Mouse (Mus musculus) heart, embryonic 10.5 days (tissue): ENCODE measurements around the gene Misp. TPM values are rescaled to one million over a fixed set of nuclear protein-coding genes. Genes with fewer than 3 reads are reported as not detected.
A peak's percentile ranks its signal among the peaks of the same experiment; 100 is the strongest.

ENCODE experiments used
- DNase-seq: peaks from one replicate; pipeline ENCODE4 v3.0.0-alpha.2; 2017; ENCODE audit warnings: low spot score
- H3K27ac ChIP-seq: fragments of 300-500 bp; sonication (generic); 2 replicates; pipeline ENCODE4 v1.5.1; 2016; ENCODE audit warnings: mild to moderate bottlenecking
- H3K27me3 ChIP-seq: fragments of 300-500 bp; sonication (generic); 2 replicates; pipeline ENCODE4 v1.6.1; 2016; ENCODE audit warnings: mild to moderate bottlenecking; ENCODE audit not compliant: poor library complexity, insufficient read depth, severe bottlenecking
- H3K36me3 ChIP-seq: fragments of 300-500 bp; sonication (generic); 2 replicates; pipeline ENCODE4 v1.6.1; 2016; ENCODE audit warnings: mild to moderate bottlenecking, moderate library complexity
- H3K4me1 ChIP-seq: fragments of 300-500 bp; sonication (generic); 2 replicates; pipeline ENCODE4 v1.6.1; 2016; ENCODE audit warnings: mild to moderate bottlenecking
- H3K4me3 ChIP-seq: fragments of 300-500 bp; sonication (generic); 2 replicates; pipeline ENCODE4 v1.5.1; 2016; ENCODE audit warnings: mild to moderate bottlenecking, moderate library complexity
- H3K9me3 ChIP-seq: fragments of 300-500 bp; sonication (generic); 2 replicates; pipeline ENCODE4 v1.6.1; 2016; ENCODE audit warnings: mild to moderate bottlenecking, moderate library complexity
- WGBS: fragments of 180-500 bp; shearing (Covaris S2); methylation state at CpG from one replicate; pipeline ENCODE4 v1.1.7; 2016; 5-methylcytosine and 5-hydroxymethylcytosine counted together
- polyA plus RNA-seq: library from polyadenylated mRNA; unstranded; fragments of >200 nt; fragmentation: Nextera tagmentation; extraction: Ambion mirVana; gene quantifications from 2 replicates; pipeline ENCODE4 v1.2.1, GENCODE M21; 2016

The Misp gene
- polyA plus RNA-seq, 1 experiment from 2014 or later, result 0.82 TPM

DNA sequence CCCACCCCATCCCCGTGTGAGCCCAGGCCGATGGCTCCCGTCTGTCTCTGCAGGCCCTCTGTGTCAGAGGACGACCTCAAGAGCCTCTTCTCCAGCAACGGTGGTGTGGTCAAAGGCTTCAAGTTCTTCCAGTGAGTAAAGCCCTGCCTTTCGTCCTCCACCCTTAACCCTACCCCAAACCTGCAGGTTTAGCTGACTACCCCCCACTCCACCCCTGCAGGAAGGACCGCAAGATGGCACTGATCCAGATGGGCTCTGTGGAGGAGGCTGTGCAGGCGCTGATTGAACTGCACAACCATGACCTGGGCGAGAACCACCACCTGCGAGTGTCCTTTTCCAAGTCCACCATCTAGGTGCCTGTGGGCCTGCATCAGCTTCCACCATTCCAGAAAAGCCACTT is 42.1 kb downstream of the Misp start:
- 81% methylated on average over 10 of the region's 10 CpGs for WGBS
- H3K27me3 ChIP-seq, result no peaks in the 10 kb centered on the region
- no peak overlapping the region for H3K27ac ChIP-seq
- H3K4me1 ChIP-seq, result peaks cover 54% of the 10 kb centered on the region
- H3K36me3 ChIP-seq, result peaks cover 93% of the 10 kb centered on the region
- DNase-seq, result no peak
- H3K9me3 ChIP-seq, result no peaks in the 10 kb centered on the region
- no peak overlapping the region for H3K4me3 ChIP-seq

DNA sequence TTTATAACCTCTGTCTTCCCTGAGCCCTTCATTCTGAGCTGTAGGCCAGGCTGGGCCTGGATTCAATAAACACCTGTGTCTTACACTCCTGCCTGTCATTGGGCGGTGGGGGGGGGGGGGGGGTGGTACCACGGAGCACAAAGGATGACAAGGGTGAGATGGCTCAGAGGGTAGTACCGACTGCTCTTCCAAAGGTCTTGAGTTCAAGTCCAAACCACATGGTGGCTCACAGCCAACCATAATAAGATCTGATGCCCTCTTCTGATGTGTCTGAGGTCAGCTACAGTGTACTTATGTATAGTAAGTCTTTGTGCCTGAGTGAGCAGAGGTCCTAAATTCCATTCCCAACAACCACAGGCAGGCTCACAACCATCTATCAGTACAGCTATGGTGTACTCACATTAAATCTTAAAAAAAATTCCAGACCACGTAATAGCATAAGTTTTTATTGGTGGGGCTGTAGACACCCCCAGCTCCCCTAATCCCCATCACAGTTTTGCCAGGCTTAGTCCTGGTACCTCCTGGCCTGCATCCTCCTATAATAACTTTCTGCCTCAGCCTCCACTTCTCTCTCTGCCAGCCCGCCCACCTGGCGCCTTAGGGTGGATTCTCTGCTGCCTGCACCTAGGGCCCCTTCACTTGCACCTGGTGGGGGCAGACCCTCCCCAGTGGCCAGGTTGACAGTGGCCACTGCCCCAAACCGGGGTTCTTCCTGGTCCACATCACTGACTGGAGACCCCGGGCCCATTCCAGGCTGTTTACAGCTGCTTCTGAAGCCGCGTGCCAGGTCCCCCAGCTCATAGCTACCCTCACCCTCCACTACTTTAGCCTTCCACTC is 43.8 kb downstream of the Misp start:
- H3K9me3 ChIP-seq, result no peaks in the 10 kb centered on the region
- H3K4me1 ChIP-seq, result peaks cover 39% of the 10 kb centered on the region
- WGBS, result 65% methylated on average over 10 of the region's 10 CpGs
- no peak for DNase-seq
- H3K27ac ChIP-seq, result 0 out of 2 replicates have a peak overlapping the region, but pooled peaks have one; percentile 2
- H3K27me3 ChIP-seq, result no peaks in the 10 kb centered on the region
- peak overlapping the region; percentile 15; the same call in 1 of the 2 replicates for H3K4me3 ChIP-seq
- H3K36me3 ChIP-seq, result peaks cover 80% of the 10 kb centered on the region

DNA sequence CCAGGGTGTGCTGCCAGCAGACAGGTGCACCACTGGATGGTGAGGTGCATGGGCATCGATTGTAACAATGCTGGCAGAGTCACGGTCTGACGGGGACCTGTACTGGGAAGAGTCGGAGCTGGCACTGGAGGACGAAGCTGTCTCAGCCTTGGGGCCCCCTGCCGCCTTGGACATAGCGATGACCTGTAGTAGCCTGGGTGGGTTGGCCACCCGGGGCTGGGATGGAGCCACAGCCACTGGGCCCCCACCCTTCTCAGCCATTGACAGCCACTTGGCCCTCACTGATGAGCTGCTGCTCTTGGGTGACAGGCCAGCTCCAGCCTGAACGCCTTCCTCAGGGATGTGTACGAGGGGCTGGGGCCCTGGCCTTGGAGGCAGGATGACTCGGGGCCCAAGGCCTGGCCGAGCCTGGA is 44.4 kb downstream of the Misp start:
- peaks cover 34% of the 10 kb centered on the region for H3K4me1 ChIP-seq
- H3K36me3 ChIP-seq, result peaks cover 74% of the 10 kb centered on the region
- 59% methylated on average over 12 of the region's 12 CpGs for WGBS
- no peaks in the 10 kb centered on the region for H3K27me3 ChIP-seq
- H3K9me3 ChIP-seq, result no peaks in the 10 kb centered on the region
- 0 out of 2 replicates have a peak overlapping the region, but pooled peaks have one; percentile 2 for H3K27ac ChIP-seq
- peak overlapping the region; percentile 15; the same call in 1 of the 2 replicates for H3K4me3 ChIP-seq
- no peak for DNase-seq

DNA sequence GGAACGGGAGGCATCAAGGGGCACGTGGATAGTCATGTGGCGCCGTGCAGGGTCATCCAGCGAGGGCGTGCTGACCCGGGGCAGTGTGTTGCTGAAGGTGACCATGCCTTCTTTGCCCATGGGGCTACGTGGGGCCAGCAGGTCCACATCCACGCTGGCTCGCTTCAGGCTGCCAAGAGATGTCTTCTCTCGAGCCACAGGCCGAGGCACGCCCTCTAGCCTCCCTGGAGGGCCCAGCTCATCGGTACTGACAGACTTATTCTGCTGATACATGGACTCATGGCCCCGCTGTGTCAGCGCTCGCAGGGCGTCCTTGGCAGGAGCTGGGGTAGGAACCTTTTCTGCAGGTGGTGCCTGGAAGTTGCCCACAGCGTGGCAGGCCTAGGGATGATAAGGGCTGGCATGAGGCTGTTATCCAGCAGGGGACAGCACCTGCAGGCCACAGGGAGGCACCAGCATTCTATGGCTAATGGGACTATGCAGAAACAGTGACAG is 45.1 kb downstream of the Misp start:
- Histone ChIP-seq H3K27ac (no peak overlapping the region), H3K9me3 (no peaks in the 10 kb centered on the region), H3K4me3 (no peak overlapping the region; the same call in 1 of the 2 replicates), H3K4me1 (peaks cover 28% of the 10 kb centered on the region), H3K27me3 (no peaks in the 10 kb centered on the region), H3K36me3 (peaks cover 67% of the 10 kb centered on the region)
- WGBS, result 70% methylated on average over 19 of the region's 19 CpGs
- DNase-seq, result no peak

DNA sequence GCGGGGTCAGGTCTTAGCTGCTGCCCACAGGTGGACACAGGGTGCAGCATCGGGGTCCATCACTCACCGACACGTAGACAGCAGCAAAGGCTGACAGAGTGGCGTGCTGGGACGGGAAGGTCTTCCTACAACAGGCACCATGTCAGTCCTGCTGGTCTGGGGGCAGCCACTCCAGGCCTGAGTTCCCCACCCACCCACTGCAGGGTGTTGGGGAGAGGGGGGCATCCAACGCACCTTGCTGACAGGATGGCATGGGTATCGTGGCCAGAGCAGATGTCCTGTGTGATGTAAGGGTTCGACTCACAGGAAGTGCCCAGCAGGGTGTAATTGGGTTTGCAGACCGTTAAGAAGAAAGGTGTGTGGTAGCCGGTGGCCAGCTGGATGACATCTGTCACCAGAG is 45.8 kb downstream of the Misp start:
- 75% methylated on average over 11 of the region's 11 CpGs for WGBS
- H3K4me3 ChIP-seq, result no peak overlapping the region
- no peaks in the 10 kb centered on the region for H3K9me3 ChIP-seq
- peaks cover 24% of the 10 kb centered on the region for H3K4me1 ChIP-seq
- DNase-seq, result no peak
- no peaks in the 10 kb centered on the region for H3K27me3 ChIP-seq
- H3K27ac ChIP-seq, result no peak overlapping the region
- peaks cover 66% of the 10 kb centered on the region for H3K36me3 ChIP-seq

DNA sequence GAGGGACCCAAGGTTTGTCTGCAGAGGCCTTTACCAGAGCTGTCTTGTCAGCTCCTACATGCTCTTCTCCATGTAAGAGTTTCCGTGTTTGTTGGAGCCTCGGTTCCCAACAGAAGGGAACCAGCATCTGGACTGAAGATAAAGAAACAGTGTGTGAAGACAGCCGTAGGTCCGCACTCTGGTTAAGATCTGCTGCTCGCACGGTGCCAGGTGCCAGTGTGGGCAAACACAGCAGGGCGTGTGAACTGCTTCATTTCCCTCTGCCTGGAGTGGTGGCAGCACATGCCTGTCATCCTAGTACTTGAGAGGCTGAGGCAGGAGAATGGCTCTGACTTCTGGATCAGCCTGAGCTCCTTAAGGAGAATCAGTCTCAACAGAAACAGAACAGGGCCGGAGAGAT is 51.1 kb downstream of the Misp start:
- Histone ChIP-seq H3K36me3 (peaks cover 18% of the 10 kb centered on the region), H3K4me1 (peaks cover 34% of the 10 kb centered on the region), H3K4me3 (no peak overlapping the region), H3K9me3 (no peaks in the 10 kb centered on the region), H3K27ac (no peak overlapping the region), H3K27me3 (peaks cover 12% of the 10 kb centered on the region; the same call in 1 of the 2 replicates)
- DNase-seq, result no peak
- 81% methylated on average over 8 of the region's 8 CpGs for WGBS

DNA sequence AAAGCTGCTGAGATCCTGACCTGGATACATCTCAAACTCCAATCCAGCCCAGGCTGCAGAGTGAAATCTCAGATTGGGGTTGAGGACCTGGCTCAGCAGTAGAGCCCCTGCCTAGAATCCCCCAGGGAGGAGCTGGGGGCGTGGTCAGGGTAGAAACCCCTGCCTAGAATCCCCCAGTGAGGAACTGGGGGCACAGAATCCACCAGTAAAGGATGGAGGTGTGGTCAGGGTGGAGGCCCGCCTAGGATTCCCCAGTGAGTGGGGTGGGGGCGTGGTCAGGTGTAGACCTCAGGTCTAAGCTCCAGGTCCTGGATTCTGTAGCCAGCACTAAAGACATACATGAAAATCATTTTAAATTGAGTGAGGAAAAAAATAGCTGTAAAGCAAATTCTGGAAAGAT is 52.1 kb downstream of the Misp start:
- Histone ChIP-seq H3K4me1 (peaks cover 34% of the 10 kb centered on the region), H3K27ac (no peak overlapping the region), H3K9me3 (no peaks in the 10 kb centered on the region), H3K4me3 (peak overlapping the region; percentile 71; the same call in 1 of the 2 replicates), H3K36me3 (peaks cover 12% of the 10 kb centered on the region), H3K27me3 (peaks cover 12% of the 10 kb centered on the region)
- 48% methylated on average over 3 of the region's 3 CpGs for WGBS
- DNase-seq, result no peak

DNA sequence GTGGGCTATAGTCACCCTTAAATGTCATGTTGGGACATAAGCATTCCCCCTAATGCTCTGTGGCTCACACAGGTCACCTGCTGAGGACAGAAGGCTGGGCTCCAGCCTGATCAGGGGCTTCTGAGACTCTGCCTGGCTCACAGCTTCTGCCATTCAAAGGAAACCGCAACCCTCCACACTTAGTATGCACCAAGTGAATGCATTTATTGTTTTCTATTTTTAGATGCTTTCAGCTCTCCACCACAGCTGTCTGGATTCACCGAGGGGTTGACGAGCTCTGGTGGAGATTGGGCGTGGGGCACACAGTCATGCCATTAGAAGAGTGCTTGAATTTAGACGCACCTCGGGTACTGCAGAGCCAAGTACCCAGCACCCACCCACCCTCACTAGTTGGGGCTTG is 52.5 kb downstream of the Misp start:
- Histone ChIP-seq H3K4me3 (peak overlapping the region; percentile 71), H3K27ac (0 out of 2 replicates have a peak overlapping the region, but pooled peaks have one; percentile 88), H3K36me3 (peaks cover 12% of the 10 kb centered on the region), H3K27me3 (peaks cover 12% of the 10 kb centered on the region), H3K4me1 (peaks cover 34% of the 10 kb centered on the region), H3K9me3 (no peaks in the 10 kb centered on the region)
- no peak for DNase-seq
- 15% methylated on average over 6 of the region's 6 CpGs for WGBS

DNA sequence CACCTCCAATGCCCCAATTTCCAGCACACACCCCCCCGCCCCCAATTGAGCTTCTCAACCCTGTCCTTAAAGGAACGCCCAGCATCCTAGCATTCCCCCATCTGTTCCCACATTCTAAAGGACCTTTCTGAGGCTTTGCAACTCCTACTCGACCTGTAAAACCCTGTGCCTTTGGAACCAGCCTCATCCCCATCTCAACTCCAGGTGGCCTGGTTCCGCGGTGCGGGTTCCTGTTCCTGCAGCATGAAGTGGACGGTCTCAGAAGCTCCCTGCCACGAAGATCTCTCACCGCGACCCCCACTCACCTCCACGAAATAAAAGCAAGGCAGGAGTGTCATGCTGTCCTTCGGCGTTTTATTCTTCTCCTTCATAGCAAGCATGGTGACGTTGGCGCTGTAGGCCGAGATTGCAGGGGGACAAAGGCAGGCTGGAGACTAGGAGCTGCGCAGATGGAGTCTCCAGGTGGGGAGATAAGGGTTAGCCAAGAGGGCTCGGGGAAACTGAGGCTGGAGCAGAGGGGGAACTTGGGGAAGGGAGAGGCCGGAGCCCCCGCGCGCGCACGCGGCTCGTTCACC is 53.0 kb downstream of the Misp start:
- Histone ChIP-seq H3K36me3 (peaks cover 12% of the 10 kb centered on the region), H3K27me3 (peaks cover 12% of the 10 kb centered on the region), H3K27ac (peak overlapping the region; percentile 88), H3K4me3 (peak overlapping the region; percentile 71), H3K4me1 (peaks cover 34% of the 10 kb centered on the region), H3K9me3 (no peaks in the 10 kb centered on the region)
- DNase-seq, result no peak
- 5% methylated on average over 26 of the region's 26 CpGs for WGBS

DNA sequence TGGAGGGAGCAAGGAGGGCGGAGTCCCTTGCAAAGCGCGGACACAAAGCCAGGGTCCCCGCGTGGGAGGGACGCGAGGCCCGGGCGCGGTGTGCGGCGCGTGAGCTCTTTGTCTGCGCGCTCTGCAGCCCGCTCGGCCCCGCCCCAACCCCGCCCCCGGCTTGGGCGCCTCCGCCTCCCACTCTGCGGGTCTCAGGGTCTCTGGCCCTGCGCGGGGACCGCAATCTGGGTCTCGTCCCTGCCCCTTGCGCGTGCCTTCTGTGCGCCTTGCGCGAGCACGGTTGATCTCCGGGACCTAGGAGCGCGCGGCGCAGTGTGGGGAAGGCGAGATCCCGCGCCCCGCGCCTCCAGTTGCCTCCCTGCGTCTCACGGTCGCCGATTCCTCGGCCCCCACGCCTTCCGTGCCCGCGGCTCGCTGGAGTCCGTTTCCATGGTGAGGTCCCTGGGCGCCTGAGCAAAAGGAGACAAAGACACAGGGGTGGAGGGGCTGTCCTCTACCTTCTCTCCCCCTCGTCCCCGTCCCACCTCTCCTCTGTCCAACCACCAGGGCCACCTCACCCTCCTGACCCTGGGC is 53.6 kb downstream of the Misp start, which contains the start of the genes Prtn3 and Plppr3:
Prtn3 (plus strand) TSS at position 187 of the 573 bp plus-strand sequence.
Plppr3 (minus strand) TSS at position 345 of the 573 bp plus-strand sequence.
- Histone ChIP-seq H3K27me3 (peaks cover 12% of the 10 kb centered on the region), H3K9me3 (no peaks in the 10 kb centered on the region), H3K36me3 (peaks cover 8% of the 10 kb centered on the region), H3K4me1 (peaks cover 37% of the 10 kb centered on the region), H3K27ac (peak within 1 kb of the TSS; percentile 88), H3K4me3 (peak within 1 kb of the TSS; percentile 71)
- DNase-seq, result no peak
- whole genome bisulfite sequencing, result under 1% methylated on average over 55 of the region's 57 CpGs

DNA sequence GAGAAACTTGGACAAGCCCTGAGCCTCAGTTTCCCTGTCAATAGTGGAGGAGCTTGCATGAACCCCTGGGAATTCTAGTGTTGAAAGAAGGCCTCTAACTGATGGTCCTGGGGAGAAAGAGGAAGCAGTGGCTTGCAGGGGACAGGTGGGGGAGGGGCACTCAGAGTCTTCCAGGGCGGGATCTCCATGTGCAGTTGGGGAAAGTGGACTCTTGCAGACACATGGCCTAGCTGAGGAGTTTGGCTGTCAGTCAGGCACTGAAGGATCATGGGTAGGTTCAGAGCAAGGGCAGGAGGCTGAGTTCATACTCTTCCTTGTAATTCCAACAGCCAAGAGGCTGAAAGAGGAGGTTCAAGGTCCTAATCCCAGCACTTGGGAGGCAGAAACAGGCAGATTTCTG is 56.4 kb downstream of the Misp start:
- no peak for DNase-seq
- H3K27me3 ChIP-seq, result peaks cover 32% of the 10 kb centered on the region
- no peaks in the 10 kb centered on the region for H3K9me3 ChIP-seq
- 0 out of 2 replicates have a peak overlapping the region, but pooled peaks have one; percentile 7 for H3K27ac ChIP-seq
- 32% methylated on average over 1 of the region's 1 CpGs for WGBS
- no peaks in the 10 kb centered on the region for H3K36me3 ChIP-seq
- H3K4me1 ChIP-seq, result peaks cover 64% of the 10 kb centered on the region
- H3K4me3 ChIP-seq, result no peak overlapping the region

DNA sequence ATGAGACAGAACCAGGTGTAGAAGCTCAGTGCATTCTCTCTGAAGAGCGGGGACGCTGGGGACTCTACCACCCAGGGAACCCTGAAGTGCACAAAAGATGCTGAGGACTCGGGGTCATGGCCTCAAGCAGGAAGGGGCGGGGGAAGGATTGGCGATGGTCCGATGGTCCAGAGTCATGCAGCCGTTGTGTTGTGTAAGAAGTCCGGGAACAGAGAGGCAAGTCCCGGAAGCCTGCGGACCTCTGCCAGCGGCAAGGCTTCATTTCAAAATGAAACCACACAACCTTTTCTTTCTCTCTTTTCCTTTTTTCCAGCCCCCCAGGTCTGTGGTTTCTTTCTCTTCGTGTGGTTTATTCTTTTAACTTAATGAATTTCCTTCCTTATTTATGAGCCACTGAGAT is 57.0 kb downstream of the Misp start:
- DNase-seq, result no peak
- peaks cover 38% of the 10 kb centered on the region for H3K27me3 ChIP-seq
- 59% methylated on average over 12 of the region's 12 CpGs for WGBS
- no peak overlapping the region for H3K4me3 ChIP-seq
- no peak overlapping the region for H3K27ac ChIP-seq
- no peaks in the 10 kb centered on the region for H3K36me3 ChIP-seq
- no peaks in the 10 kb centered on the region for H3K9me3 ChIP-seq
- peaks cover 67% of the 10 kb centered on the region for H3K4me1 ChIP-seq

DNA sequence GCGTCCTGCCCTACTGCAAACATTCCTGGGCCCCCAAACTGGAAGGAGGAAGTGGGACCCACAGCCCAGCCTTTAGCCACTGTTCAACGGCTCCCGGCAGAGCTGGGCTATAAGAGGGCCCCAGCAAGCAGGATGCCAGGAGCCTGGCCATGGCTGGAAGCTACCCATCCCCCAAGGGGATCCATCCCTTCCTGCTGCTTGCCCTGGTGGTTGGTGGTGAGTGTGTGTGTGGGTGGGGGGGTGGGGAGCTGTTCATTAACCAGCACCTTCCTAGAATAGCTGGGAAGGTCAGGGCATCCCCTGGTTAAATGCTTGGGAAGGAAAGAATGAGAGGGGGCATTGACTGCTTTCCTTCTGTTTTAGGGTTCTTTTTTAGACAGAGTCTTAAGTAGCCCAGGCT is 58.7 kb downstream of the Misp start:
- no peaks in the 10 kb centered on the region for H3K36me3 ChIP-seq
- WGBS, result 30% methylated on average over 3 of the region's 3 CpGs
- no peaks in the 10 kb centered on the region for H3K9me3 ChIP-seq
- peaks cover 45% of the 10 kb centered on the region for H3K27me3 ChIP-seq
- DNase-seq, result no peak
- H3K4me3 ChIP-seq, result no peak overlapping the region
- no peak overlapping the region for H3K27ac ChIP-seq
- H3K4me1 ChIP-seq, result peaks cover 61% of the 10 kb centered on the region
